Mouse (Mus musculus) left cerebral cortex, adult 9 months (tissue): ENCODE data around the gene Tbcb.
A peak's percentile ranks its signal among the peaks of the same experiment; 100 is the strongest.
"Not testable (repeated sequence)": the region's sequence is repeated elsewhere in the genome, so short reads cannot be mapped to it uniquely, and the experiment has no call there.

Experiments used
- DNase-seq, 2 experiments: peaks; one replicate each; pipeline ENCODE4 v3.0.0; 2022; ENCODE audit warnings: low spot score in 2 of 2

The Tbcb gene

GRCm38 (mm10) chr7:30193581-30194100 is 38.4 kb downstream of the Tbcb start:
- DNase-seq, result peak in 1 of 2 experiments; percentile 58

GRCm38 (mm10) chr7:30193013-30193412 is 39.1 kb downstream of the Tbcb start:
- DNase-seq, result no peak

GRCm38 (mm10) chr7:30192088-30192487 is 40.0 kb downstream of the Tbcb start:
- no peak for DNase-seq

GRCm38 (mm10) chr7:30189116-30189491 is 43.0 kb downstream of the Tbcb start:
- DNase-seq, result no peak

GRCm38 (mm10) chr7:30188344-30189115 is 43.5 kb downstream of the Tbcb start:
- DNase-seq, result no peak

- DNase-seq, result peak in 1 of 2 experiments; percentile 1
Observed at GRCm38 (mm10) chr7:30184641-30185348, 47.3 kb downstream of the Tbcb start.

- DNase-seq, result peak in 1 of 2 experiments; percentile 69
Observed at GRCm38 (mm10) chr7:30183879-30184289, 48.2 kb downstream of the Tbcb start, which contains the start of gene Cox7a1. Gene Cox7a1 (plus strand): TSS chr7:30184144.

- not testable (repeated sequence) for DNase-seq
Observed at GRCm38 (mm10) chr7:30183189-30183588, 48.9 kb downstream of the Tbcb start.

- not testable (repeated sequence) for DNase-seq
Observed at GRCm38 (mm10) chr7:30181929-30182328, 50.1 kb downstream of the Tbcb start.

- DNase-seq, result peak in 1 of 2 experiments; percentile 83
Observed at GRCm38 (mm10) chr7:30181308-30181707, 50.8 kb downstream of the Tbcb start.

- DNase-seq, result no peak
Observed at GRCm38 (mm10) chr7:30178256-30178655, 53.8 kb downstream of the Tbcb start.

GRCm38 (mm10) chr7:30176474-30176873 is 55.6 kb downstream of the Tbcb start:
- no peak for DNase-seq
